Mouse (Mus musculus) neural tube, embryonic 14.5 days (tissue): ENCODE measurements around the gene Arl2. TPM values are rescaled to one million over a fixed set of nuclear protein-coding genes. Genes with fewer than 3 reads are reported as not detected.

ENCODE experiments used
- ATAC-seq: fragments of 200-750 bp; cut with Nextera tagmentation; 2 replicates; pipeline ENCODE4 v1.8.0; 2017; ENCODE audit warnings: low read depth, mild to moderate bottlenecking, moderate TSS enrichment, moderate library complexity
- H3K27ac ChIP-seq: fragments of 300-500 bp; sonication (generic); 2 replicates; pipeline ENCODE4 v1.5.1; 2014; ENCODE audit warnings: low read depth, mild to moderate bottlenecking, control low read depth, low read length, moderate library complexity, mixed read lengths
- H3K27me3 ChIP-seq: fragments of 300-500 bp; sonication (generic); 2 replicates; pipeline ENCODE4 v1.6.1; 2014; ENCODE audit warnings: low read length; ENCODE audit not compliant: control insufficient read depth, insufficient read depth
- H3K36me3 ChIP-seq: fragments of 300-500 bp; sonication (generic); 2 replicates; pipeline ENCODE4 v1.6.1; 2014; ENCODE audit warnings: low read length, mixed read lengths; ENCODE audit not compliant: control insufficient read depth, insufficient read depth
- H3K4me1 ChIP-seq: fragments of 300-500 bp; sonication (generic); 2 replicates; pipeline ENCODE4 v1.6.1; 2014; ENCODE audit warnings: low read length; ENCODE audit not compliant: control insufficient read depth, insufficient read depth
- H3K4me2 ChIP-seq: fragments of 300-500 bp; sonication (generic); 2 replicates; pipeline ENCODE4 v1.6.1; 2014; ENCODE audit warnings: mild to moderate bottlenecking, low read depth, low read length, control low read depth
- H3K4me3 ChIP-seq: fragments of 300-500 bp; sonication (generic); 2 replicates; pipeline ENCODE4 v1.5.1; 2014; ENCODE audit warnings: low read depth, low read length, control low read depth, mixed read lengths
- H3K9ac ChIP-seq: fragments of 300-500 bp; sonication (generic); replicated peaks from 2 replicates; pipeline ENCODE4 v1.6.1; 2014; ENCODE audit warnings: low read depth, mild to moderate bottlenecking, control low read depth, low read length, mixed read lengths
- H3K9me3 ChIP-seq: fragments of 300-500 bp; sonication (generic); 2 replicates; pipeline ENCODE4 v1.6.1; 2016; ENCODE audit warnings: low read length; ENCODE audit not compliant: control insufficient read depth
- WGBS: fragments of 180-500 bp; shearing (Covaris S2); extraction: QIAGEN DNeasy Blood & Tissue Kit; methylation state at CpG from one replicate; pipeline ENCODE4 v1.1.7; 2014; 5-methylcytosine and 5-hydroxymethylcytosine counted together
- polyA plus RNA-seq: library from polyadenylated mRNA; unstranded; fragments of >200 nt; fragmentation: Nextera tagmentation; extraction: Ambion mirVana; gene quantifications from 2 replicates; pipeline ENCODE4 v1.2.1, GENCODE M21; 2014

Gene Arl2
- polyA plus RNA-seq, 1 experiment from 2014 or later, result 123 TPM

DNA sequence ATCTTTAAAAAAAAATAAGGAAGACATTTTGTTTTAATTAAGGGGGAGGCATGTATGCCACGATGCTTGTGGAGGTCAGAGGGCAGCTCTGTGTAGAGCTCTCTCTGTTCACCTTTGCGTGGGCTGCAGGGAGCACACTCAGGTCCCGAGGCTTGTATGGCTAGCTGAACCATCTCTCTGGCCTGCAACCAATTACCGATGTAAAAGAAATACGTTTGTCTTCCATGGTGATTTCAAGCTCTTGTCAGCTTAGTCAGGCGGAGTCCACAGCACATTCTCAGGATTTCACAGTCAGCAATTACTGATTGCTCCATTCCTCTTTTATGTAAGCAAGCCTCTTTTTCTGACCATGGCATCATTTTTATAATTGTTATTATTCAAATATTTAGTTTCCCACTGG, 40.2 kb downstream of the Arl2 start:
- Histone ChIP-seq H3K9me3 (no peaks in the 10 kb centered on the region), H3K4me3 (no peak overlapping the region), H3K4me1 (no peaks in the 10 kb centered on the region), H3K9ac (no peak overlapping the region), H3K4me2 (no peak overlapping the region), H3K27me3 (no peaks in the 10 kb centered on the region), H3K27ac (no peak overlapping the region), H3K36me3 (no peaks in the 10 kb centered on the region)
- WGBS, result 56% methylated on average over 6 of the region's 6 CpGs
- ATAC-seq, result no peak

DNA sequence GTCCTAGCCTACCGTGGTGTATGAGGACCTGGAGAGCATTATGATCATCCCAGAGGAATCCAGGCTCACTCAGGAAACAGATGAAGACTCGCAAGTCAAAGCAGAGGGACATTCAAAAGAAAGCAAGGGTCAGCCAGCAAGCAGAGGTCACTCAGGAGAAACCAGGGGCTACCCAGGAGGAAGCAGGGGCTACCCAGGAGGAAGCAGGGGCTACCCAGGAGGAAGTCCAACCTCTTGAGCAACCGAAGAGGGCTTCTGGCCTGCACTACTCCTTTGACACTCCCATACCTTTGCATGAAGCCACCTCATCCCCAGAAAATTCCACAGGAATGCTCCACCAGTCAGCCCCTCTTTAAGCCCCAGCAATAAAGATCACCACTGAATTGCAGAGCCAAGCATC, 43.5 kb downstream of the Arl2 start:
- Histone ChIP-seq H3K36me3 (no peaks in the 10 kb centered on the region), H3K4me2 (no peak overlapping the region), H3K27me3 (no peaks in the 10 kb centered on the region), H3K9me3 (no peaks in the 10 kb centered on the region), H3K27ac (no peak overlapping the region), H3K4me3 (no peak overlapping the region), H3K9ac (no peak overlapping the region), H3K4me1 (no peaks in the 10 kb centered on the region)
- 84% methylated on average over 3 of the region's 3 CpGs for WGBS
- no peak for ATAC-seq

DNA sequence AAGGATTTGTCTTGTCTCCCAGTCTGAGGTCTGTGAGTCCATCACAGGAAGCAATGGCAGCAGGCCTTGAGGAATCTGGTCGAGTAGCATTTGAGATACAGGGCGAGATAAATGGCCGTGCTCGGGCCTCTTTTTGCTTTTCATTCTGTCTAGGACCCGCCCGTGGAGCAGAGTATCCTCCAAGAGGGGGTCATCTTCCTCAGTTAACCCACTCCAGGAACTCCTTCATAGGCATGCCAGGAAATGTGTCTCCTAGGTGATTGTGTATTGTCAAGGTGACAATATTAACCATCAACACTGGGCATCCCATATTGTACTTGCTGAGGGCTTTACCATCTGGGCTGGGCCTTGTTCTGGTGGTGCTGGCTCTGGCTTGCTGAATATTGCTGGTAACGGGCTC, 47.2 kb downstream of the Arl2 start, which contains the start of gene AC131692.1:
Gene AC131692.1 (plus strand): TSS at position 301 of the 400 bp plus-strand sequence.
- no peaks in the 10 kb centered on the region for H3K27me3 ChIP-seq
- no peak within 1 kb of the TSS for H3K27ac ChIP-seq
- H3K4me1 ChIP-seq, result no peaks in the 10 kb centered on the region
- H3K4me2 ChIP-seq, result no peak within 1 kb of the TSS
- no peaks in the 10 kb centered on the region for H3K36me3 ChIP-seq
- 0 out of 2 replicates have a peak within 1 kb of the TSS, but pooled peaks have one; percentile 3 for H3K9ac ChIP-seq
- WGBS, result 96% methylated on average over 7 of the region's 7 CpGs
- H3K9me3 ChIP-seq, result no peaks in the 10 kb centered on the region
- no peak for ATAC-seq
- no peak within 1 kb of the TSS for H3K4me3 ChIP-seq

DNA sequence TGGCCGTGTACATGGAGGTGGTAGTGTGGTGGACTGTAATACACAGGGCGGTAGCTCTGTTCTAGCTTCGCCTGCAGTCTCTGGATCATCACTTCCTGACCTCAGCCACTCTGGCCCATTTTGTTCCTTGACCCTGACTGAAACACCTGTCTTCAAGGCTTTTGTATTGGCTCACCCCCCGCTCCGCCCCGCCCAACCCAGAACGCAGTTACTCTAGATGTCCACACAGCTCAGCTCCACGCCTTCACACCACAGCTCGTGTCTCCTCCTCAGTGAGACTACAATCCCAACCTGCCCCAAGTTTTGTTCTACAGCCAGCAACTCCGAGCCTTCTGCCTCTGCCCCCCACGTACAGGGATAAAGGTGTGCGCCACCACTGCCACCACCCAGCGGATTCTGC, 52.5 kb downstream of the Arl2 start:
- Histone ChIP-seq H3K4me2 (no peak overlapping the region), H3K4me3 (no peak overlapping the region), H3K4me1 (peaks cover 8% of the 10 kb centered on the region), H3K9me3 (no peaks in the 10 kb centered on the region), H3K36me3 (no peaks in the 10 kb centered on the region), H3K9ac (no peak overlapping the region), H3K27ac (no peak overlapping the region), H3K27me3 (no peaks in the 10 kb centered on the region)
- 95% methylated on average over 13 of the region's 13 CpGs for WGBS
- ATAC-seq, result no peak

DNA sequence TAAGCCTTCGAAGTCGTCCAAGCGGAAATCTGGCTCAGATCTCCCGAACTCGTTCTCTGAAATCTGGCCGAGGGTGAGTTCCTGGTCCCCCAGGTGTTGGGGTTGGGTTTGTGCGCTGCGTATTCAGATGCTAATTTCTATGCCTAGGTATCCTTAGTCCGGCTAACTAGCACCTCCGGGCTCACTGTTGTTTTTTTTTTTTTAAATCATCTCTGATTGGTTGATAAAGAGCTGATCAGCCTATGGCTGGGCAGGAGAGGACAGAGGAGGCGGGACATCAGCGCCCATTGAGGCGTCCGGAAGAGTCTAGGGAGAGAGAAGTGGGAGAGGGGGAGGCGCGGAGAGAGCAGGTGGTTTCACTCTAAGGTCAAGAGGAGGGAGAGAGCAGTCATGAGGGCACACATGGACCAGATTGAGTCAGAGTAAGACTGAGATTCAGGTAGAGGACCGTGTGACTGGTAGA, 55.9 kb downstream of the Arl2 start:
- Histone ChIP-seq H3K9me3 (no peaks in the 10 kb centered on the region), H3K9ac (no peak overlapping the region), H3K4me3 (peak overlapping the region; percentile 41), H3K27me3 (no peaks in the 10 kb centered on the region), H3K36me3 (peaks cover 13% of the 10 kb centered on the region), H3K4me2 (peak overlapping the region; percentile 89), H3K4me1 (peaks cover 11% of the 10 kb centered on the region), H3K27ac (no peak overlapping the region)
- peak; percentile 69 for ATAC-seq
- WGBS, result under 1% methylated on average over 17 of the region's 17 CpGs

DNA sequence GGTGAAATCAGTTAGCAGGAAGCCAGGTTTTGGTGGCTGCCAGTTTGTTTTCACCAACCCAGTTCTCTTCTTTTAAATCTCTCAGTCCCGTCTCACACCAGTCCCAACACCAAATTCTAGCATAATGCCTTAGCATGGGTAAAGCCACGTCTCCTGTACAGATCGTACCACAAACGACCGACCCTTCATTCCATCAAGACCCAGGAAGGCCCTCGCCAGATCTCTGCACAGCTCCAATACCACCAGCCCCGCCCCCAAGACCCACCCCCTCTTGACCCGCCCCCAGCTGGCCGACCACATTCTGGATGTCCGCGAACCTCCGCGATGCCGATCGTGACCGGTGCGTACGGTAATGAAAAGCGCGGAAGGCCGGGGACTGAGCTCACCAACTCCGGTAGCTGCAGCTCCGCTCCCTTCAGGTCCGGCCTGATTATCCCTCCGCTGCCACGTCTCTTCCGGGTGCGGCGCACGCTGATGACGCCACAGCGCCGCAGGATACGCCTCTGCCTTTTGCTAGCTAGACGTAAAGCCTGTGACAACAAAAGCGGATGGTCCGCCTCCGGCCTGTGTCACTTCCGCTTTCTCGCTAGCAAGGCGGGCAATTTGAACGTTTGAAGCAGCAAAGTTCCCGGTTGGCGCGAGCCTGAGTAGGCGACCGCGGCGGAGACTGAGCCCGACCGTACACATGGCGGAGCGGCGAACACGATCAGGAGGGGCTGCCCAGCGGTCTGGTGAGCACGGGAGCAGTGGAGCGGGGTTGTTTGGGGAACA, 56.7 kb downstream of the Arl2 start, which contains the start of the genes Zfpl1 and Cdca5:
Gene Zfpl1 (minus strand): TSS at position 479 of the 771 bp plus-strand sequence.
Gene Cdca5 (plus strand): TSS at position 506 of the 771 bp plus-strand sequence.
- WGBS, result under 1% methylated on average over 58 of the region's 58 CpGs

More for the DNA sequence above, 56.7 kb downstream of the Arl2 start, which contains the start of the genes Zfpl1 and Cdca5:
- ATAC-seq, result peak; percentile 92
- Histone ChIP-seq H3K9me3 (no peaks in the 10 kb centered on the region), H3K9ac (peak within 1 kb of the TSS; percentile 50), H3K27me3 (no peaks in the 10 kb centered on the region), H3K4me2 (peak within 1 kb of the TSS; percentile 92), H3K36me3 (peaks cover 17% of the 10 kb centered on the region), H3K4me3 (peak within 1 kb of the TSS; percentile 41), H3K27ac (peak within 1 kb of the TSS; percentile 3; the same call in 1 of the 2 replicates), H3K4me1 (peaks cover 11% of the 10 kb centered on the region)

Other genes starting within 250 kb of the Arl2 start
- gene Tigd3, start 247.4 kb downstream of the Arl2 start, polyA plus RNA-seq, result 11.4 and 12.8 TPM in 2 replicates
- gene Dpf2, start 228.5 kb downstream of the Arl2 start, polyA plus RNA-seq, result 85.3 and 102 TPM in 2 replicates
- 16.7 and 17.4 TPM in 2 replicates for gene Cdc42ep2, start 216.7 kb downstream of the Arl2 start, polyA plus RNA-seq
- gene Pola2, start 177.3 kb downstream of the Arl2 start, polyA plus RNA-seq, result 18.0 and 21.6 TPM in 2 replicates
- not detected in 2 replicates for gene Slc22a20, start 155.4 kb downstream of the Arl2 start, polyA plus RNA-seq
- 3.4 and 7.0 TPM in 2 replicates for gene Capn1, start 125.7 kb downstream of the Arl2 start, polyA plus RNA-seq
- gene Syvn1, start 95.0 kb downstream of the Arl2 start, polyA plus RNA-seq, result 29.3 and 35.3 TPM in 2 replicates
- gene Mrpl49, start 83.8 kb downstream of the Arl2 start, polyA plus RNA-seq, result 63.2 and 65.5 TPM in 2 replicates
- gene Fau, start 83.7 kb downstream of the Arl2 start, polyA plus RNA-seq, result 538 and 563 TPM in 2 replicates
- gene Znhit2, start 80.4 kb downstream of the Arl2 start, polyA plus RNA-seq, result 34.3 and 34.8 TPM in 2 replicates
- gene Tm7sf2, start 73.2 kb downstream of the Arl2 start, polyA plus RNA-seq, result 53.4 and 63.7 TPM in 2 replicates
- gene Vps51, start 64.3 kb downstream of the Arl2 start, polyA plus RNA-seq, result 72.9 and 73.2 TPM in 2 replicates
- gene Tmem262, start 61.5 kb downstream of the Arl2 start, polyA plus RNA-seq, result 0.55 TPM in 1 of 2 replicates, not detected in the other
- 1.2 and 1.7 TPM in 2 replicates for gene Gm28374, start 59.3 kb downstream of the Arl2 start, polyA plus RNA-seq
- 74.0 and 85.6 TPM in 2 replicates for gene Zfpl1, start 56.6 kb downstream of the Arl2 start, polyA plus RNA-seq
- 3.0 and 3.5 TPM in 2 replicates for gene Cdca5, start 56.6 kb downstream of the Arl2 start, polyA plus RNA-seq
- gene AC131692.1, start 47.1 kb downstream of the Arl2 start, polyA plus RNA-seq, result not detected in 2 replicates
- gene Naaladl1, start 35.8 kb downstream of the Arl2 start, polyA plus RNA-seq, result 0.44 and 0.52 TPM in 2 replicates
- gene Sac3d1, start 22.9 kb downstream of the Arl2 start, polyA plus RNA-seq, result 52.1 and 53.1 TPM in 2 replicates
- gene Snx15, start 13.2 kb downstream of the Arl2 start, polyA plus RNA-seq, result 63.9 and 72.8 TPM in 2 replicates
- gene Batf2, start 565 bp downstream of the Arl2 start, polyA plus RNA-seq, result not detected in 2 replicates
- gene Majin, start 42.8 kb upstream of the Arl2 start, polyA plus RNA-seq, result 0.21 TPM in 1 of 2 replicates, not detected in the other
- gene Gpha2, start 84.8 kb upstream of the Arl2 start, polyA plus RNA-seq, result not detected in 2 replicates
- gene Ppp2r5b, start 94.3 kb upstream of the Arl2 start, polyA plus RNA-seq, result 150 and 154 TPM in 2 replicates
- 16.0 and 16.1 TPM in 2 replicates for gene Atg2a, start 100.1 kb upstream of the Arl2 start, polyA plus RNA-seq
- 53.4 and 74.8 TPM in 2 replicates for gene Ehd1, start 135.2 kb upstream of the Arl2 start, polyA plus RNA-seq
- gene Cdc42bpg, start 164.9 kb upstream of the Arl2 start, polyA plus RNA-seq, result 0.61 and 0.71 TPM in 2 replicates
- 36.8 and 43.9 TPM in 2 replicates for gene Men1, start 193.4 kb upstream of the Arl2 start, polyA plus RNA-seq
- gene Map4k2, start 199.6 kb upstream of the Arl2 start, polyA plus RNA-seq, result 13.3 and 15.8 TPM in 2 replicates
- gene Sf1, start 222.1 kb upstream of the Arl2 start, polyA plus RNA-seq, result 91.7 and 112 TPM in 2 replicates
- gene Pygm, start 242.9 kb upstream of the Arl2 start, polyA plus RNA-seq, result 4.3 and 4.4 TPM in 2 replicates